Mouse (Mus musculus) myocyte (in vitro differentiated cells): Measurements from ENCODE around the gene Edar.

Experiments used
- E2F4 ChIP-seq: IDR thresholded peaks from one replicate; pipeline ENCODE4 v1.6.1; 2011; ENCODE audit warnings: mild to moderate bottlenecking, control low read depth, moderate library complexity; ENCODE audit not compliant: insufficient read depth
- MAX ChIP-seq: IDR thresholded peaks from one replicate; pipeline ENCODE4 v1.6.1; 2011; ENCODE audit warnings: low read depth, mild to moderate bottlenecking, control low read depth
- MYOG ChIP-seq, 3 experiments: IDR thresholded peaks; one replicate each; pipeline ENCODE4 v1.6.1; 2011; ENCODE audit warnings: control low read depth in 2 of 3, low read depth in 2 of 3, mild to moderate bottlenecking in 2 of 3; ENCODE audit not compliant: insufficient read length in 2 of 3, control insufficient read depth in 1 of 3, insufficient read depth in 1 of 3
- POLR2A ChIP-seq: IDR thresholded peaks from one replicate; pipeline ENCODE4 v1.6.1; 2011; ENCODE audit warnings: low read depth, mild to moderate bottlenecking, control low read depth, moderate library complexity; ENCODE audit not compliant: insufficient read length
- POLR2AphosphoS2 ChIP-seq: IDR thresholded peaks from one replicate; pipeline ENCODE4 v1.6.1; 2011; ENCODE audit warnings: low read depth, control low read depth; ENCODE audit not compliant: insufficient read length
- USF1 ChIP-seq: IDR thresholded peaks from one replicate; pipeline ENCODE4 v1.6.1; 2011; ENCODE audit warnings: low read depth, mild to moderate bottlenecking, control low read depth, moderate library complexity

- TF ChIP-seq POLR2A (no peak), MAX (no peak), POLR2AphosphoS2 (no peak), E2F4 (no peak), MYOG (IDR thresholded peaks at IDR 0.05; ENCODE audit: control insufficient read depth in 1 of 3, insufficient read depth in 1 of 3, insufficient read length in 2 of 3, low read depth in 2 of 3) (no peak), USF1 (no peak)
Measured at GRCm38 (mm10) chr10:58604779-58605178, 70.7 kb downstream of the Edar start.
